Mouse (Mus musculus) forebrain, postnatal 0 days (tissue): ENCODE results near the gene Sesn1. TPM values are rescaled to one million over a fixed set of nuclear protein-coding genes. Genes with fewer than 3 reads are reported as not detected.

ENCODE experiments used
- ATAC-seq: fragments of 200-750 bp; cut with Nextera tagmentation; 2 replicates; pipeline ENCODE4 v1.8.0; 2017; ENCODE audit warnings: mild to moderate bottlenecking, moderate library complexity
- DNase-seq: peaks from one replicate; pipeline ENCODE4 v3.0.0-alpha.2; 2015
- H3K27ac ChIP-seq: fragments of 300-500 bp; sonication (generic); 2 replicates; pipeline ENCODE4 v1.5.1; 2014; ENCODE audit warnings: low read depth, mild to moderate bottlenecking, antibody characterized with exemption, low read length, moderate library complexity, mixed read lengths
- H3K27me3 ChIP-seq: fragments of 300-500 bp; sonication (generic); 2 replicates; pipeline ENCODE4 v1.6.1; 2014; ENCODE audit warnings: mild to moderate bottlenecking, low read length, mixed read lengths; ENCODE audit not compliant: insufficient read depth
- H3K36me3 ChIP-seq: fragments of 300-500 bp; sonication (generic); 2 replicates; pipeline ENCODE4 v1.6.1; 2014; ENCODE audit warnings: mild to moderate bottlenecking, moderate library complexity; ENCODE audit not compliant: insufficient read depth
- H3K4me1 ChIP-seq: fragments of 300-500 bp; sonication (generic); 2 replicates; pipeline ENCODE4 v1.6.1; 2014; ENCODE audit warnings: antibody characterized with exemption; ENCODE audit not compliant: insufficient read depth
- H3K4me2 ChIP-seq: fragments of 300-500 bp; sonication (generic); 2 replicates; pipeline ENCODE4 v1.6.1; 2014; ENCODE audit warnings: low read depth, mild to moderate bottlenecking, moderate library complexity
- H3K4me3 ChIP-seq: fragments of 300-500 bp; sonication (generic); 2 replicates; pipeline ENCODE4 v1.5.1; 2014; ENCODE audit warnings: low read depth, low read length, mixed read lengths
- H3K9ac ChIP-seq: fragments of 300-500 bp; sonication (generic); 2 replicates; pipeline ENCODE4 v1.6.1; 2014; ENCODE audit warnings: mild to moderate bottlenecking
- H3K9me3 ChIP-seq: fragments of 300-500 bp; sonication (generic); 2 replicates; pipeline ENCODE4 v1.6.1; 2016; ENCODE audit warnings: low read length
- CTCF ChIP-seq: sonication (generic); IDR thresholded peaks from 2 replicates; pipeline ENCODE4 v1.5.1; 2016; ENCODE audit warnings: antibody characterized with exemption, control low read depth, low read depth
- WGBS: fragments of 180-500 bp; shearing (Covaris S2); extraction: QIAGEN DNeasy Blood & Tissue Kit; methylation state at CpG from one replicate; pipeline ENCODE4 v1.1.7; 2014; 5-methylcytosine and 5-hydroxymethylcytosine counted together
- polyA plus RNA-seq: library from polyadenylated mRNA; unstranded; fragments of >200 nt; fragmentation: Nextera tagmentation; extraction: Ambion mirVana; gene quantifications from 2 replicates; pipeline ENCODE4 v1.2.1, GENCODE M21; 2015
- total RNA-seq: library from RNA; depleted of rRNA; stranded (reverse); fragments of >200 nt; gene quantifications from 2 replicates; pipeline ENCODE4 v1.2.3, GENCODE M21; 2014; rRNA removed

Sesn1 gene
- total and polyA plus RNA-seq, 2 experiments from 2014 or later = 34.0 to 43.4 TPM

- no peak overlapping the region for H3K9ac ChIP-seq
- no peak overlapping the region for H3K27ac ChIP-seq
- TF ChIP-seq CTCF = no peak
- no peaks in the 10 kb centered on the region for H3K36me3 ChIP-seq
- DNase-seq = no peak
- H3K4me2 ChIP-seq = no peak overlapping the region
- H3K4me1 ChIP-seq = no peaks in the 10 kb centered on the region
- H3K4me3 ChIP-seq = no peak overlapping the region
- H3K9me3 ChIP-seq = no peaks in the 10 kb centered on the region
- no peak for ATAC-seq
- WGBS = 94% methylated on average over 14 of the region's 14 CpGs
- H3K27me3 ChIP-seq = no peaks in the 10 kb centered on the region
Measured at GRCm38 (mm10) chr10:41952850-41953527, 143.3 kb downstream of the Sesn1 start.

DNA sequence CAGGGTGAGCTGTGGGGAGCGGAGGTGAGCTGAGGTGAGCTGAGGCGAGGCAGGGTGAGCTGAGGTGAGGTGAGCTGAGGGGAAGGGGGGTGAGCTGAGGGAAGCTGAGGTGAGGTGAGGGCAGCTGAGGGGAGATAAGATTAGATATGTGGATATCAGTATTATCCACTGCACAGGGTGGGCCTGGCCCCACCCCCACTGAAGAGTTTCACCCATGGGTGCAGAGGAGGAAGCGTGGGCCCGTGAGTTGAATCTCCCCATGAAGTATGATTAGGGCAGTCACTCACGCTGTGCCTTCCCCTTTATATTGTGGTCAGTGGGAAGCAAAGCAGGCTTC is 143.8 kb downstream of the Sesn1 start:
- Histone ChIP-seq H3K27me3 (no peaks in the 10 kb centered on the region), H3K36me3 (no peaks in the 10 kb centered on the region), H3K9me3 (no peaks in the 10 kb centered on the region), H3K4me2 (no peak overlapping the region), H3K27ac (no peak overlapping the region), H3K9ac (no peak overlapping the region), H3K4me1 (no peaks in the 10 kb centered on the region), H3K4me3 (no peak overlapping the region)
- DNase-seq (no peak), ATAC-seq (no peak)
- 97% methylated on average over 5 of the region's 5 CpGs for WGBS
- TF ChIP-seq CTCF = no peak

- no peaks in the 10 kb centered on the region for H3K36me3 ChIP-seq
- no peaks in the 10 kb centered on the region for H3K9me3 ChIP-seq
- no peak overlapping the region for H3K27ac ChIP-seq
- H3K9ac ChIP-seq = no peak overlapping the region
- H3K27me3 ChIP-seq = no peaks in the 10 kb centered on the region
- TF ChIP-seq CTCF = no peak
- ATAC-seq (peak; percentile 71), DNase-seq (peak; percentile 41)
- no peak overlapping the region for H3K4me2 ChIP-seq
- no peak overlapping the region for H3K4me3 ChIP-seq
- WGBS = 77% methylated on average over 18 of the region's 18 CpGs
- H3K4me1 ChIP-seq = no peaks in the 10 kb centered on the region
Measured at GRCm38 (mm10) chr10:41957421-41958225, 147.9 kb downstream of the Sesn1 start.

Other genes with a start within 250 kb of the Sesn1 start
- gene Ccdc162, start 93.3 kb upstream of the Sesn1 start, total RNA-seq = 1.5 and 3.2 TPM in 2 replicates
- 0.96 and 1.2 TPM in 2 replicates for gene Ccdc162, start 93.3 kb upstream of the Sesn1 start, polyA plus RNA-seq
- gene Cep57l1, start 64 bp upstream of the Sesn1 start, total RNA-seq = 10.3 and 11.7 TPM in 2 replicates
- gene Cep57l1, start 64 bp upstream of the Sesn1 start, polyA plus RNA-seq = 7.3 and 10.2 TPM in 2 replicates
- 9.8 and 11.4 TPM in 2 replicates for gene Armc2, start 208.5 kb downstream of the Sesn1 start, total RNA-seq
- gene Armc2, start 208.5 kb downstream of the Sesn1 start, polyA plus RNA-seq = 10.1 and 14.1 TPM in 2 replicates